Mouse (Mus musculus): ENCODE results near the gene Myo1c.

The Myo1c gene

DNA sequence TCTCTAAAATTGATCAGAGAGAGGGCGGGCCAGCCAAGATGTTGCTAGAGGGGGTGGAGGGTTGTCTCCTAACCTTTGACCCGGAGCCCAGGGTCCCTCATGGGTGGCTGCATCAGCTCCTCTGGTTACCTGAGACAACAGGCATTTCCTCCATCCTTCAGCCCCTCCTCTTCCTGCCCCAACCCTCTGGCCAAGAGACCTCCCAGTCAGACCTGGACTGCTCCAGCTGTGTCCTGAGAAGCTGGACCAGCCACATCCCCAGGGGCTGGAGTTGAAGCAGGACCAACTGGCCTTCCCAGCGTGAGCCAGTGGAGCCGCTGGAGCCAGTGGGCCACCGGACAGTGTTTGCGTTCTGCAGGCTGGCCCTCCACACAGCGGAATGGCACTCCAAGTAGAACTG lies at the start of gene Myo1c:
Gene Myo1c, plus strand, starts transcription at position 194 of the 400 bp plus-strand sequence.
- DNase-seq: no peak

DNA sequence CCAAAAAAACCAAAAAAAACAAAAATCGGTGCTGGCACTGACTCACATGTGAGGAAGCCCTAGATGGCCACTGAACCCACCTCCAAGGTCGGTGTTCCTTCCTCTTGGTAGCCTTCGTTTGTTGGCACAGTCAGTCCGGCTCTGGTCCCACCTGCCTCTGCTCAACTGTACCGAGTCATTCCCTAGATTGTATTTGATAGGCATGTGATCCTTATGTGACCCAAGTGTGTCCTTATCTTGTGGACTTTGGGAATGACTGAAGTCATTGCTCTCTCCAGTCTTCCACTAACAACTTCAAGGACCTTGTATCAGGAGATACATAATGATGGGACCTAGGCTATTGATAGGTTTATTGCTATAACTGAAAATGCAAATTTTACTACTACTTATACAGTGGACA lies 45.5 kb upstream of the Myo1c start:
- no peak for DNase-seq

DNA sequence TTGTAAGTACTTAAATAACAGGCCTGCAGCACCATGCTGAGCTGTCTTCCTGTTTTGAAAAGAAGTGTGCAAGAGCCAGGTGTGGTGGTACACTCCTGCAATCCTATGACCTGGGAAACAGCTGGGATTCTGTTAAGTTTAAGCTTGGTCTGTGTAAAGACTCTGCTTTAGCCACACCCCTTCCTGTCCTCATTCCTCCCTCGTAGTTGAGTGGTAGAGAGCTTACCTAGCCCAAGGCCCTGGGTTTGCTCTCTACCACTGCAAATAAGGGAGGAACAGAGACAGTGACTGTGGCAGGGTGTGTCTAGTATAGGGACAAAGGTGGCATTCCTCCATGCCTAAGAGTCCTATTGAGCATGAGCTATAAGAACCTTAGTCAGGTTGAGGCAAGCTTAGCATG lies 45.0 kb upstream of the Myo1c start:
- DNase-seq: no peak

- DNase-seq: no peak
Observed at GRCm38 (mm10) chr11:75608776-75609175, 41.5 kb upstream of the Myo1c start.

DNA sequence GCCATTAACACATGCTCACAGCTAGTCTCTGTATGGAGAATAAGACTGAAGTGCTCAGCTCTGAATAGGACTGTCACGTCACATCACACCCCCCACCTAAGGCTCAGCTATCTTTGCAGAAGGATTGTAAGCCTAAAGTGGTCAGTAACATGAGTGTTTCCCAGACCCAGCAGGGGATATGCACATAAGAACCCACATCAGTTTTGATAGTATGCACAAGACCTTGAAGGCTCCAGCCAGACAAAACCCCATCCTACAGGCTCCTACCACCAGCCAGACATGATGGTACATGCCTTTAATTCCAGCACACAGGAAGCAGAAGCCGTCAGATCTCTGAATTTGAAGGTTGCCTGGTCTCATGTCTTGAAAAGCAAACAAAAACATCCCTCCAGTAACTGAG lies 40.3 kb upstream of the Myo1c start:
- DNase-seq: no peak

- no peak for DNase-seq
Observed at GRCm38 (mm10) chr11:75614769-75615168, 35.5 kb upstream of the Myo1c start.

DNA sequence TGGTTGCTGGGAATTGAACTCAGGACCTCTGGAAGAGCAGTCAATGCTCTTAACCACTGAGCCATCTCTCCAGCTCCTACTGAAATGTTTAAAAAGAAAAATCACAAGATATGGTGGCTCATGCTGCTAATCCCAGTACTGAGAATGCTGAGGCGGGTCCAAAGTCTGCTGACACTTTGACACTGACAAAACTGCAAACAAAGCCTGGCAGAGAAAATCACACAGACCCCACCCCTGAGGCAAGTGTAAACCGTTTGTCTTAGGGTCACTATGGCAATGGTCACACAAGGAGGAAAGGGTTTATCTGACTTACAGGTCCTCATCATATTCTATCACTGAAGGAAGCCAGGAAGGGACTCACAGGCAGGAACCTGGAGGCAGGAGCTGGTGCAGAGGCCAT lies 34.7 kb upstream of the Myo1c start:
- no peak for DNase-seq

GRCm38 (mm10) chr11:75619133-75619532 lies 31.2 kb upstream of the Myo1c start:
- DNase-seq: no peak

GRCm38 (mm10) chr11:75620136-75620780 lies 30.0 kb upstream of the Myo1c start:
- peak; percentile 69 to 77 for DNase-seq

GRCm38 (mm10) chr11:75621426-75621825 lies 28.9 kb upstream of the Myo1c start:
- DNase-seq: no peak

DNA sequence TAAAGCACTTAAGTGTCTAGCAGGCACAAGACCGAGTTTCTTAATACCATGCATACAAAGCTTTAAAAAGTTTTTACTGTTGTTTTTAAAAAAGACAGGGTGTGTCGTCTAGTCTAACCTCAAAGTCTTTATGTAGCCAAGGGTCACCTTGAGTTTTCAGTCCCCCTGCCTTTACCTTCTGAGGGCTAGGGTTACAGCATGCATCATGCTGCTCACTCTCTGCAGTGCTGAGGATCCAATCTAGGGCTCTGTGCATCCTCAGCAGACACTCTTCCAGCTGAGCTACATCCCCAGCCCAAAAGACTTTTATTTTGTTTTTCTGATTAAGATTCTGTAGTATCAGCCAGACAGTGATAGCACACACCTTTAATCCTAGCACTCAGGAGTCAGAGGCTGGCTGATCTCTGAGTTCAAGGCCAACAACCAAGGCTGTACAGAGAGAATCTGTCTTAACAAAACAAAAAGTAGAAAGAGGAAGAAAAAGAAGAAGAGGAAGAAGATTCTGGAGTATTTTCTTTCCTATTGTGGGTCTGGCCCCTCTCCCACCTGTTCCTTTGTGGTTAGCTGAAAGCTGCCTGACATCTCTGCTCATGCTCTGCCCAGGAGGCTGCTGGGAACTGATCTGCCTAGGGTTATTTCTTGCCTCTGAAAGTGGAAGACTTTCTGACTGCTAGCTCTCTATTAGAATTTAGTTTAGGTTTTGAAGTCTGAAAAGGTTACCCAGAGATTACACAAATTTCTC lies 27.5 kb upstream of the Myo1c start:
- no peak for DNase-seq

- no peak for DNase-seq
Observed at GRCm38 (mm10) chr11:75624102-75624554, 26.2 kb upstream of the Myo1c start.

DNA sequence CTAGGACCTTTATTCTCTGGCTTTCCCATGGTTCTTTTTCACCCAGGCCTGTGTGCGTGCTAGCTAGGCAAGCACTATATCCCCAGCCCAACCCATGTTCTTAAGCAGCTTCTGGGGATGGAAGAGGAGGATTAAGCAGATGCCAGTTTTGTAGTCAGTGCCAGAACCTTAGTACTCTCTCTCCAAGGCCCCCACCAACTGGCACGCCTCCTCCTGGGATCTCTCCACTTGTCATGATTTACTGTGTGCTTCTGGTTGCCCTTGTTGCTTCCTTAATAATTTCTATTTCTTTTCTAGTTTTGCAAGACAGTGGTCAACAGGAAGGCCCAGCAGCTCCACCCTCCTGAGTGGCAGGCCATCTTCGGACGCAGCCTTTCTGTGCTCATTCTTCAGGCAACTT lies 24.5 kb upstream of the Myo1c start:
- DNase-seq: no peak

DNA sequence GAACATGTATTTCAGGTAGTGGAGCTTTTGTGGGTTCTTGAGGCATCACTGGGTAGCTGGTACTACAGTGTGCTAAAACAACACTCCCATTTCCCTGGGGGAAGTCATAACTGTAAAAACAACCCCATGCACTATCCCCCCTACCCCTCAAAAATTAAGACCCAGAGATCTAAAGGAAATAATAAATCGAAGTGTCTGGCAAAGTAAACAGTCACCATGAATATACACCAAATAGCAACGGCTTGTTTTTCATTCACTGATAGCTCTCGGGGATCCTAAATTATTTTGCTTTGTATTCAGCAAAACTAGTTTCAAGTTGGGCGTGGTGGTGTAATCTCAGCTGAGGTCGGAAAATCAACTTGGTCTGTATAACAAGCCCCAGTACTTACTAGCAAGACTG lies 20.2 kb upstream of the Myo1c start:
- DNase-seq: no peak

- DNase-seq: peak; percentile 94 to 96
Observed at GRCm38 (mm10) chr11:75630645-75631229, 19.6 kb upstream of the Myo1c start, which contains the start of gene Inpp5k. TSS of gene Inpp5k (plus strand) at chr11:75630988.

GRCm38 (mm10) chr11:75631561-75632225 lies 18.6 kb upstream of the Myo1c start:
- peak in 1 of 2 experiments; percentile 44 for DNase-seq

DNA sequence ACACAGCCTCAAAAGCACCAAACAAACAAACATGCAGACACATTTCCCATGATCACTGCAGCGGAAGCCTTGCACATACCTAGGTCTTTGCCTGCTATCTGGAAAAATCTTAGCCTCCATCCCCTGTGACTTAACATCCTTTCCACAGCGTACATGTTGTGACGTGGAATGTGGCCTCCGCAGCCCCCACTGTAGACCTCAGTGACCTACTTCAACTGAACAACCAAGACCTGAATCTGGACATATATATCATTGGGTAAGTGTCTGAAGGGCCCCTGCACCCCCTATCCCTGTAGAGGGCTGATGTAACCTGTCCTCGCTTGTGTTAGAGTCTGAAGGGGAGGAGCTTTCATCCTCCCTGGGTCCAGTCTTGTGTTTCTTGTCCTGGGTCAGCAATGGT lies 17.4 kb upstream of the Myo1c start:
- no peak for DNase-seq

DNA sequence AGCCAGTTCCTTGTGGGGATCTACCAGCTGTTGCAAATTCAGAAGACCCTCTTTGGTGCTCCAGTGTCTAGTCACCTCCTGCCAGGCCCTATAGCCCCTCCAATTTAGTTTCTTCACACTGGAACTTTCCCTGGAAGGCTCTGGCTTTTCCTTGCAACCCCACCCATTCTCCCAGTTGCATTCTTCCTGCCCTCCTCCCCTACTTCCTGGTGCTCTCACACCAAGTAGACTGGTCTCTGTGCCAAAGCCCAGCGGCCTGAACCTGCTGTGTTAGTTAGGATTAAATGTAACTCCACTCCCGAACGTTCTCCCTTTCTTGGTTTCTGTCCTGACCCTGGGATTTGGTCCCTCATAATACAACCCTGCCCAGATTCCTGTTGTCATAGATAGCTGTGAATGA lies 15.5 kb upstream of the Myo1c start:
- no peak for DNase-seq

GRCm38 (mm10) chr11:75635315-75635714 lies 15.0 kb upstream of the Myo1c start:
- DNase-seq: no peak

GRCm38 (mm10) chr11:75643323-75643722 lies 7.0 kb upstream of the Myo1c start:
- DNase-seq: no peak

DNA sequence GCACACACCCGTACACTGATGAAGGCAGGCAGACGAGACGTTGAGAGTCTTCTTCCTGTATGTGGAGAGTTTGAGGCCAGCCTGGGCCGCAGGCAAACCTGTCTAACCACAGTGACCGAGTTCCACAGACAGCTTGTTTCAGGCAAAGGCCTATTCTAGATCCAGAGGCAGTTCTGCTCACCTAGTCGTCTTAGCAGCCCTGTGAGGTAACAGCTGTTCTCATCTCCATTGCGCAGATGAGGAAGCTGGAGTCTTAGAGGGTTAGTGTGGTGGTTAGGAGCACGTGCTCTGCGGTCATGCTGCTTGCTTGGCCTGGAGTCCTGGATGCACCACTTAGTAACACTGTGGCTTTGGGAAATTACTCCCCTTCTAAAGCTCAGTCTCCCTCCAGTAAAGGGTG lies 5.6 kb upstream of the Myo1c start:
- no peak for DNase-seq

- peak; percentile 41 to 55 for DNase-seq
Observed at GRCm38 (mm10) chr11:75647681-75648211, 2.6 kb upstream of the Myo1c start.

- no peak for DNase-seq
Observed at GRCm38 (mm10) chr11:75649155-75649561, 1.1 kb upstream of the Myo1c start.
